Mouse (Mus musculus) left cerebral cortex, adult 6 months (tissue): ENCODE results near the gene Atp5g2. TPM values are rescaled to one million over a fixed set of nuclear protein-coding genes. Genes with fewer than 3 reads are reported as not detected.

ENCODE experiments used
- long read RNA-seq, 2 experiments: library from polyadenylated mRNA; unstranded; transcript quantifications; one replicate each; pipeline ENCODE4 v2.0.0; 2019 to 2020
- polyA plus RNA-seq: library from polyadenylated mRNA; unstranded; fragments of <200 nt; fragmentation: Nextera tagmentation; gene quantifications from 2 replicates; pipeline ENCODE4 v1.2.3, GENCODE M21; 2021

Atp5g2 gene
- 337 and 356 TPM in 2 replicates for polyA plus RNA-seq
- long read RNA-seq, experiment 1, transcript Atp5g2-202 (5 exons, 731 nt): major isoform, 33 of 46 reads
- long read RNA-seq, experiment 1, partial matches to known transcripts: 2 of 46 reads
- long read RNA-seq, experiment 1, other reads (novel, unspliced or antisense): 10 of 46 reads
- long read RNA-seq, experiment 2, transcript Atp5g2-202 (5 exons, 731 nt): major isoform, 133 of 150 reads
- long read RNA-seq, experiment 2, partial matches to known transcripts: 2 of 150 reads
- long read RNA-seq, experiment 2, other reads (novel, unspliced or antisense): 15 of 150 reads

GRCm38 (mm10) chr15:102672215-102673071 is at the start of gene Atp5g2:
Gene Atp5g2 (minus strand): TSS chr15:102672352.

GRCm38 (mm10) chr15:102624970-102625686 is 47.0 kb downstream of the Atp5g2 start, which contains the start of the genes Gm28047 and Atf7:
Gene Gm28047 (minus strand): TSS chr15:102625067.
Gene Atf7 (minus strand): TSS chr15:102625464.

Other genes starting within 250 kb of the Atp5g2 start
- gene Amhr2, start 227.0 kb downstream of the Atp5g2 start, polyA plus RNA-seq: 0.69 and 1.3 TPM in 2 replicates
- gene Prr13, start 213.3 kb downstream of the Atp5g2 start, polyA plus RNA-seq: 77.7 and 88.3 TPM in 2 replicates
- gene Pcbp2, start 201.8 kb downstream of the Atp5g2 start, polyA plus RNA-seq: 104 and 109 TPM in 2 replicates
- gene Gm10337, start 168.6 kb downstream of the Atp5g2 start, polyA plus RNA-seq: not detected in 2 replicates
- 29.5 and 31.4 TPM in 2 replicates for gene Map3k12, start 155.3 kb downstream of the Atp5g2 start, polyA plus RNA-seq
- gene Tarbp2, start 154.2 kb downstream of the Atp5g2 start, polyA plus RNA-seq: 15.8 and 18.3 TPM in 2 replicates
- gene Npff, start 147.4 kb downstream of the Atp5g2 start, polyA plus RNA-seq: 0.74 and 0.83 TPM in 2 replicates
- gene Gm28047, start 47.3 kb downstream of the Atp5g2 start, polyA plus RNA-seq: 0.33 TPM in 1 of 2 replicates, not detected in the other
- 12.4 and 20.9 TPM in 2 replicates for gene Atf7, start 46.9 kb downstream of the Atp5g2 start, polyA plus RNA-seq
- 38.9 and 44.3 TPM in 2 replicates for gene Calcoco1, start 49.8 kb upstream of the Atp5g2 start, polyA plus RNA-seq
- not detected in 2 replicates for gene Hoxc13, start 248.8 kb upstream of the Atp5g2 start, polyA plus RNA-seq